Mouse (Mus musculus) left cerebral cortex, adult 18-20 months (tissue): Measurements from ENCODE around the gene Gnl3. TPM values are rescaled to one million over a fixed set of nuclear protein-coding genes. Genes with fewer than 3 reads are reported as not detected.
A peak's percentile ranks its signal among the peaks of the same experiment; 100 is the strongest.

Experiments used
- DNase-seq, 2 experiments: peaks; one replicate each; pipeline ENCODE4 v3.0.0; 2021 to 2022; ENCODE audit warnings: low spot score in 2 of 2, mixed read lengths in 1 of 2
- long read RNA-seq, 2 experiments: library from polyadenylated mRNA; stranded (forward); transcript quantifications; one replicate each; pipeline ENCODE4 v2.0.0; 2021
- total RNA-seq, 2 experiments: library from RNA; stranded (reverse); gene quantifications; 2 replicates each; pipeline ENCODE4 v1.2.3; 2021

The Gnl3 gene
- total RNA-seq, result 10 to 100 TPM; 42.1 to 53.0 TPM
- long read RNA-seq, experiment 1, transcript Gnl3-201 (15 exons, 1,947 nt), result major isoform, 20 of 33 reads
- long read RNA-seq, experiment 1, partial matches to known transcripts, result 0 of 33 reads
- long read RNA-seq, experiment 1, other reads (novel, unspliced or antisense), result 12 of 33 reads
- long read RNA-seq, experiment 2, transcript Gnl3-201 (15 exons, 1,947 nt), result major isoform, 9 of 14 reads
- long read RNA-seq, experiment 2, partial matches to known transcripts, result 0 of 14 reads
- long read RNA-seq, experiment 2, other reads (novel, unspliced or antisense), result 5 of 14 reads

DNA sequence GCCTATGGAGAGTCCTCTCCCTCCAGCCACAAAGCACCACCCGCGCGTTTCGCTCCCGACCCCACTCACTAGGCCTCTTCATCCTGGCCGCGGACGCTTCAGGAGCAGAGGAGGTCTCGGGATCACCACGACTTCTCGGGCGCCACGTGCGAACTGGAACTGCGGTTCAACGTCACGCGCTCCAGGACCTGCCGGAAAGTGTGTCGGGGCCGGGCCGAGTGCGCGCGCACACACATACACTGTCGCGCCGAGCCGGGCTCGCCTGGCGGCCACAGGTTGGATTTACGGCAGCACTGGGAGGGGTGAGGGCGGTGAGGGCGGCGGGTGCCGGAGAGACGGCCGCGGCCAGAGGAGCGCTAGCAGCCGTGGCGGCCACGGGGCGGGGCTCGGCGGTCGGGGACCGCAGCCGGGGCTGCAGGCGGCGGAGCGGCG lies at the start of gene Gnl3, which contains the start of gene Pbrm1:
TSS of gene Gnl3 (minus strand) at position 293 of the 432 bp plus-strand sequence.
TSS of gene Pbrm1 (plus strand) at position 279 of the 432 bp plus-strand sequence.
- peak; percentile 96 to 98 for DNase-seq

- no peak for DNase-seq
Measured at GRCm38 (mm10) chr14:31062277-31062676, 43.3 kb upstream of the Gnl3 start.

- DNase-seq, result no peak
Measured at GRCm38 (mm10) chr14:31045817-31046216, 26.9 kb upstream of the Gnl3 start.

- DNase-seq, result no peak
Measured at GRCm38 (mm10) chr14:31045296-31045695, 26.3 kb upstream of the Gnl3 start.

GRCm38 (mm10) chr14:31025785-31026184 lies 6.8 kb upstream of the Gnl3 start:
- no peak for DNase-seq

DNA sequence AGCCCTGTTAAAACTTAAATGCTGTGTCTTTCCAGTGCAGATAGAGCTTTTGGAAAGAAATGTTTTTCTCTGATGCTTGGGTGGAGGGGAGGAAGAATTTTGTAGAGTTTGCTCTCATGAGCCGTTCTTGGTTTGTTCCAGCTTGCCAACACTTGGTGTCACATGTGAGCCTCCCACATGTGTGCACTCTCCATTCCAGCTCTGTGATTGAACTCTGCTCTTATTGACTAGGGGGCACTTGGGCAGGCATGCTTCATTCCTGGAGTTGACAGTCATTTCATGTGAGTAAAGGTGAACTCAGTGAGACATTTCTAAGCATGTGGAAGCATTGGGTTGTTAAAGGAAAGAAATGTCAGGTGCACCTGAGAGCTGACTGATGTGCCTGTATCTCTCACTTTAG lies 3.6 kb upstream of the Gnl3 start:
- DNase-seq, result no peak

- DNase-seq, result peak; percentile 48 to 68
Measured at GRCm38 (mm10) chr14:31019331-31020205, 616 bp upstream of the Gnl3 start.

GRCm38 (mm10) chr14:31017854-31018253 lies 1.1 kb downstream of the Gnl3 start:
- DNase-seq, result no peak

- DNase-seq, result no peak
Measured at GRCm38 (mm10) chr14:31016063-31016462, 2.9 kb downstream of the Gnl3 start.

DNA sequence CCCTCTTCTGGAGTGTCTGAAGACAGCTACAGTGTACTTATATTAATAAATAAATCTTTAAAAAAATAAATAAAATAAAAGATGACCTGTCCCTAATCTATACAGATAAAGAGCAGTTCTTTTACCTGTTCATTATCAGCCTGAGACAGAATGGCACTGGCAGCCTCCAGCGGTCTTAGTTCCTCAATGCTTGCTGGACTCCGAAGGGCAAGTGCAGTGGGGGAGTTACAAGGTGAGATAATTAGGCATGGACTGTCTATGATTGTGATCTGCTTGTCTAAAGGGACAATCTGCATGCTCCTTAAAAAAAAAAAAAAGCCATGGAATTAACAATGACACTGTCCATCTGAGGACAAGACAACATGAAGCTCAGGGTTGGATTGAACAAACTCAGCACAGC lies 5.0 kb downstream of the Gnl3 start:
- DNase-seq, result no peak

GRCm38 (mm10) chr14:31011588-31011987 lies 7.4 kb downstream of the Gnl3 start:
- no peak for DNase-seq

DNA sequence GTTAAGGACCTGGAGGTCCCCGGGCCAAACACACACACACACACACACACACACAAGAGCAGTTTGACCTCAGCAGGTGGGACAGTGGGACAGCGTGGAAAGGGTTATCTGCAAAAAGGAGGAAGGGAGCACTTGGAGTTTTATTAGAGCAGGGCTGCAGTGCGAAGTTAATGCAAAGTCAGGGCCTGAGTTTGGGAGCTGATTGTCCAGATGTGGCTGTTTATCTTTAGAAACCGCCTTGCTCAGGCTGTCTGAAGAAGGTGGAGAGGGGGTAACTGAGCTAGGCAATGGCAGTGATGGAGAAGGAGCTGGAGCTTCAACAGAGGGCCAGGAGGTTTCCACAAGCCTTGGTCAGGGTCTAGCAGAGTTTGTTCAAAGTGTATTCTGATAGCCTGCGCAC lies 12.2 kb downstream of the Gnl3 start:
- DNase-seq, result no peak

DNA sequence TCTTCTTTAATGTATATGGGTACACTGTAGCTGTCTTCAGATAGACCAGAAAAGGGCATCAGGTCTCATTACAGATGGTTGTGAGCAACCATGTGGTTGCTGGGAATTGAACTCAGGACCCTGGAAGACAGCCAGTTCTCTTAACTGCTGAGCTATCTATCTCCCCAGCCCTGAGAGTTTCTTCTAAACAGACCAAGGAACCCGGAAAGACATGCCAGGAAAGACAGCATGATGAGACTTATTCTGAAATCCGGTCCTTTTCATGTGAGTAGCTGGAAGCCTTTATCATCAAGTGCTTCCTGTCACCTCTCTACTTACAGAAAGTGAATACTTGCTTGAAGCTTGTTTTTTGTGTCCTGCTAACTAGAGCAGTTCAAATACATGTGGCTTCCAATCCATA lies 14.4 kb downstream of the Gnl3 start:
- no peak for DNase-seq

DNA sequence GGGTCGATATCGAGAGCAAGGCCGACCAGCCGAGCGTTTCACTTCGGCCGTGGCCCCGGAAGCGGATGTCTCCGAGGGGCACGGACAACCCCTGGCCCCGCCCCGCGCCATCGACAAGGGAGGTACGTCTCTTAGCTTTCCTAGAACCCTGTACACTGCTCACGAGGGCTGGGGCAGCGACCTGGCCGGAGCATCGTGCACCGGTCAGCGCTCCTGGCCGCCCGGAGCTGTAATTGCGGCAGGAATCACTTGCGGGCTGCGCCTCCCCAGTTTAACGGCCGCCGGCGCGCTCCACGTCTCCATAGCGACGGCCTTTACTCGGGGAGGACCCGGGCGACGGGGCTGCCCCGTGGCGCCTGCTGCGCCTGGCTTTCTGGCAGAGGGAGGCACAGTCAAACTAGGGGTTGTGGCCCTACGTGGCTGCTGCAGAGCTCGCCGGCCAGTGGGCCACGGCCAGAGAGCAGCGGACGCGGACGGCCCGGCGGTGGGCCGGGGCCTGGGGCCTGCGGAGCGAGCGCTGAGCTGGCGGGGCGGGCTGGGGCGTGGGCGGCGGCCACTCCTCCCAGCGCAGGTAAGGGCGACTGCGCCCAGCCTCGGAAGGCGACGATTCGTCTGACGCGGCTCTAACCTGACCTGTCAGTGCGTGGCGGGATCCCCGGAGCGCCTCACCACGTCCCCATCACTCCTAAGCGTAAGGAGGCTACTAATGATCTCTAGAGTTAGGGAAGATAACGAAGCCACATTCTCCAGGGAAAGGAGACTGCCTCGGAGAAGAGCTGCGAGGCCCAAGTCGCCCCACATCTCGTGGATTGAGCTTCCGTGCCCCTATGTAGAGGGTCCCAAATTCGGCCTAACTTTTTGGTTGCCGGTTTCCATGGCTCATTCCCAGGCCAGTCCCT lies 17.4 kb downstream of the Gnl3 start, which contains the start of the genes Glt8d1 and Spcs1:
TSS of gene Glt8d1 (plus strand) at position 94 of the 899 bp plus-strand sequence.
TSS of gene Spcs1 (minus strand) at position 366 of the 899 bp plus-strand sequence.
- peak; percentile 83 to 90 for DNase-seq

- DNase-seq, result peak in 1 of 2 experiments; percentile 8
Measured at GRCm38 (mm10) chr14:31000816-31001306, 18.1 kb downstream of the Gnl3 start.

DNA sequence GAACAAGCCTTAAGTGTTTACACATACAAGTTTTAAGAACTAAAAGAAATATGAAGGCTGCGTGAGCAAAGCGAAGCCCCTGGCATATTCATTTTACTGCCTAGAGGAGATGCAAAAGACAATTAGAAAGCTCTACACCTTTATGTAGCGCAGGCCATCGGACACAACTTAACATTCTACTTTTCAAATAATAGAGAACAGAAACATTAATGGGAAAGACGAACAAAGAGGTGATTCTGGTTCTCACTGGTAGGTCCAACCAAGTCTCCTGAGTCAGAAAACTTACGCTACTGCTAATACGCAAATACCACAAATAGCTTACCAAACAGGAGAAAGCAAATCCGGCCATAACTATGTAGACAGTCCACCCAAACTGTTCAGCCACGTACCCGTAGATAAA lies 18.6 kb downstream of the Gnl3 start:
- DNase-seq, result no peak

GRCm38 (mm10) chr14:30996417-30996816 lies 22.5 kb downstream of the Gnl3 start:
- DNase-seq, result no peak

DNA sequence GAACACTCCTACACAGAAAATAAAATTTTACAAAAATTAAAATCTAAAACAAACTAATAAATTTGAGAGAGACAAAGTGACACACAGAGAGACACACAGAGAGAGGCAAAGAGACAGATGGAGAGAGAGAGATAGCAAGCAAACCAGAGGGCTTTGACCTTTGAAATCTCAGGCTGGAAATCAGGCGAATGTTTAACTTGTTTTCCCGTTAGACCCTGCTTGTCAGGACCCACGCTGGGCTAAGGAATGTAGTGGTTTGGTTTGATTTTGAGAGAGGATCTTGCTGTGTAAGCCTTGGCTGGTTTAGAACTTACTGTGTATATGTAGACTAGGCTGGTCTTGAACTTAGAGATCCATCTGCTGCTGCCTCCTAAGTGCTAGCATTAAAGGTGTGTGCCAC lies 42.7 kb downstream of the Gnl3 start:
- no peak for DNase-seq

DNA sequence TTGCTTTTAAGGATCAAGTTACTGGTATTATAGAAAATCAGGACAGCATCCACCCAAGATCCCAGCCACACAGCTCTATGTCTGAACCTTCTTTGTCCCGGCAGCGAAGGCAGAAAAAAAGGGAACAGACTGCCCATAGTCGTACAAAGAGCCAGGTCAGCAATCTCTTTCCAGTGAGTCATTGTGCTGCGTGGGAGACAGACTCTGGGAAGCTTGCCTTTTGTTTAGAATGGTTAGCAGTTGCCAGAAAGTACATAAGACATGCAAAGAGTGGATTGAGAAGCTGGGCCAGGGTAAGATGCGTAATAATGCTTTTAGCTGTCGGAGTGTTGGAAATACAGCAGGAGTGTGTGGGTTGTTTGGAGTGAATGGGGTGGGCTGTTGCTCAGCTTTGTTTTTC lies 44.7 kb downstream of the Gnl3 start:
- DNase-seq, result peak; percentile 56 to 73
